Mouse (Mus musculus): ENCODE measurements around the gene Rnf115. TPM values are rescaled to one million over a fixed set of nuclear protein-coding genes. Genes with fewer than 3 reads are reported as not detected.
"Not testable (repeated sequence)": the region's sequence is repeated elsewhere in the genome, so short reads cannot be mapped to it uniquely, and the experiment has no call there.

Gene Rnf115
- polyA plus RNA-seq, 1 experiment from 2014 or later: 43.3 TPM

DNA sequence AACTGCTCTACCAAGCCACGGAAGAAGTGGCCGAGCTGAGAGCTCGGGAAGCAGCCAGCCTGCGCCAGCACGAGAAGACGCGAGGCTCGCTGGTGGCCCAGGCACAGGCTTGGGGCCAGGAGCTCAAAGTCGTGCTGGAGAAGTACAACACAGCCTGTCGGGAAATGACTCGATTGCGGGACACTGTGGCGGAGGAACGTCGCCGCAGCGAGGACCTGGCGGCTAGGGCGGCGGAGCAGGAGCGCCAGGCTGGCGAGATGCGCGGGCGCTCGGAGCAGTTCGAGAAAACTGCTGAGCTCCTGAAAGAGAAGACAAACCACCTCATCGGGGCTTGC, 42.7 kb upstream of the Rnf115 start:
- peaks cover 3% of the 10 kb centered on the region; the same call in 1 of the 2 replicates for H3K27me3 ChIP-seq (replicated peaks; ENCODE audit: insufficient read depth, low read length)
- DNase-seq (ENCODE audit: low spot score) (no peak), ATAC-seq (no peak)
- no peak overlapping the region for H3K9ac ChIP-seq (replicated peaks; ENCODE audit: low read depth)
- H3K9me3 ChIP-seq (ENCODE audit: low read length): no peaks in the 10 kb centered on the region
- TF ChIP-seq EP300 (IDR thresholded peaks at IDR 0.05) (no peak), CTCF (IDR thresholded peaks at IDR 0.05) (no peak)
- H3K4me2 ChIP-seq (replicated peaks; ENCODE audit: low read depth, low read length): peak overlapping the region; percentile 43
- no peaks in the 10 kb centered on the region for H3K4me1 ChIP-seq (ENCODE audit: insufficient read depth, low read depth, low read length)
- H3K36me3 ChIP-seq (ENCODE audit: insufficient read depth, low read length): no peaks in the 10 kb centered on the region
- 10% methylated on average over 28 of the region's 28 CpGs for WGBS
- peak overlapping the region; percentile 5; the same call in 1 of the 2 replicates for H3K4me3 ChIP-seq (ENCODE audit: low read depth, low read length)
- H3K27ac ChIP-seq (ENCODE audit: low read length): no peak overlapping the region

DNA sequence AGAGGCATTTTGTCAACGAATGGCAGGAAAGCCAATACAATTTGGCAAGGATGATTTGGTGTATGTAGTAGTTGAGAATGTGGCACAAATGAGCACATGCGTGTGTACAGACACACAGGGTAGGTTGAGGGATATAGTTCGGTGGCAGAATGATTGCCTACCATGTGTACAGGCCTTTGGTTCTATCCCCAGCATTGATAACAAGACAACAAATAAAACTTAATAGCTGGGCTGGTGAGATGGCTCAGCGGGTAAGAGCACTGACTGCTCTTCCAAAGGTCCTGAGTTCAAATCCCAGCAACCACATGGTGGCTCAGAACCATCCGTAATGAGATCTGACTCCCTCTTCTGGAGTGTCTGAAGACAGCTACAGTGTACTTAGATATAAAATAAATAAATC, 41.4 kb upstream of the Rnf115 start:
- 86% methylated on average over 5 of the region's 5 CpGs for WGBS
- H3K27me3 ChIP-seq (replicated peaks; ENCODE audit: insufficient read depth, low read length); ATAC-seq; H3K9me3 ChIP-seq (ENCODE audit: low read length); H3K4me1 ChIP-seq (ENCODE audit: insufficient read depth, low read depth, low read length); H3K4me2 ChIP-seq (replicated peaks; ENCODE audit: low read depth, low read length); H3K4me3 ChIP-seq (ENCODE audit: low read depth, low read length); H3K9ac ChIP-seq (replicated peaks; ENCODE audit: low read depth); H3K36me3 ChIP-seq (ENCODE audit: insufficient read depth, low read length); H3K27ac ChIP-seq (ENCODE audit: low read length); DNase-seq (ENCODE audit: low spot score): not testable (repeated sequence)

DNA sequence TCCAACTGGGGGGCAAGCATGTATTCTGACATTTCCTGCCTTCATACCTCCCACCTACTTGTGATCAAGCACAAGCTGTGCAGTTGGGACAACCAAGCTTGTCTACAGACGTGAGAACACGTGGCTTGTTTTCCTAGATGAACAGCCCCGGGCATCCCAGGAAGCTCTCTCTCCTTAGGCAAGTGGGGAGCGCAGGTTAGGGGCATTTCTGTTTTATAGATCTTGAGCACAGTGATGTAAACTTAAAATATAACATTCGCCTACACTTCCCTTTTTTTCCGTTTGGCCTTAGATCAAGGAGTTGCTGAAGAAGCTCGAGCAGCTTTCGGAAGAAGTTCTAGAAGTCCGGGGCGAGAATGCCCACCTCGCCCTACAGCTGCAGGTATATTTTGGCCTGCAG, 38.6 kb upstream of the Rnf115 start:
- 74% methylated on average over 11 of the region's 11 CpGs for WGBS
- Histone ChIP-seq H3K27me3 (replicated peaks; ENCODE audit: insufficient read depth, low read length) (0 out of 2 replicates have a peak, but pooled peaks cover 3% of the 10 kb centered on the region), H3K9me3 (ENCODE audit: low read length) (no peaks in the 10 kb centered on the region), H3K4me1 (ENCODE audit: insufficient read depth, low read depth, low read length) (no peaks in the 10 kb centered on the region), H3K4me3 (ENCODE audit: low read depth, low read length) (no peak overlapping the region), H3K36me3 (ENCODE audit: insufficient read depth, low read length) (no peaks in the 10 kb centered on the region), H3K4me2 (replicated peaks; ENCODE audit: low read depth, low read length) (no peak overlapping the region), H3K9ac (replicated peaks; ENCODE audit: low read depth) (no peak overlapping the region), H3K27ac (ENCODE audit: low read length) (no peak overlapping the region)
- no peak for ATAC-seq
- no peak for TF ChIP-seq EP300 (IDR thresholded peaks at IDR 0.05)
- TF ChIP-seq CTCF (IDR thresholded peaks at IDR 0.05): no peak
- DNase-seq (ENCODE audit: low spot score): no peak

DNA sequence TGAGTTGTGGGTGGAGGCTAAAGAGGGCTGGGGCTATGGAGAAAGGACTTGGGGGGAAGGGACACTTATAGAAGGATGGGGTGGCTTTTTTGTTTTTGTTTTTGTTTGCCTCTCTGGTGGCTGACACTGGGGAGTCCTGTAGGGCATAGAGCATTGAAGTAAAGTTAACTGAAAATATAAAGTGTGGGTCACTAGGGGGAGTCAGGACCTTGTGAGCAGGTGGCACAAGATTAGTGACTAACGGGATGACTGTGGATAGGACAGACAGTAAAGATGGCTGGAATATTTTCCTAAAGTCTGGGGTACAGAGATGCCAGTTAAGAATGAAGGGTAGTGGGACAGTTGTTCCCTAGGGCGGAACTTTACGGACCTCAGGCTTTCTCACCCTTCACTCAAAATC, 37.2 kb upstream of the Rnf115 start:
- ATAC-seq: no peak
- Histone ChIP-seq H3K27me3 (replicated peaks; ENCODE audit: insufficient read depth, low read length) (0 out of 2 replicates have a peak, but pooled peaks cover 3% of the 10 kb centered on the region), H3K36me3 (ENCODE audit: insufficient read depth, low read length) (no peaks in the 10 kb centered on the region), H3K4me2 (replicated peaks; ENCODE audit: low read depth, low read length) (no peak overlapping the region), H3K9ac (replicated peaks; ENCODE audit: low read depth) (no peak overlapping the region), H3K27ac (ENCODE audit: low read length) (no peak overlapping the region), H3K4me3 (ENCODE audit: low read depth, low read length) (no peak overlapping the region), H3K9me3 (ENCODE audit: low read length) (no peaks in the 10 kb centered on the region), H3K4me1 (ENCODE audit: insufficient read depth, low read depth, low read length) (no peaks in the 10 kb centered on the region)
- DNase-seq (ENCODE audit: low spot score): no peak
- TF ChIP-seq EP300 (IDR thresholded peaks at IDR 0.05) (no peak), CTCF (IDR thresholded peaks at IDR 0.05) (peak; percentile 53)
- 57% methylated on average over 3 of the region's 3 CpGs for WGBS

DNA sequence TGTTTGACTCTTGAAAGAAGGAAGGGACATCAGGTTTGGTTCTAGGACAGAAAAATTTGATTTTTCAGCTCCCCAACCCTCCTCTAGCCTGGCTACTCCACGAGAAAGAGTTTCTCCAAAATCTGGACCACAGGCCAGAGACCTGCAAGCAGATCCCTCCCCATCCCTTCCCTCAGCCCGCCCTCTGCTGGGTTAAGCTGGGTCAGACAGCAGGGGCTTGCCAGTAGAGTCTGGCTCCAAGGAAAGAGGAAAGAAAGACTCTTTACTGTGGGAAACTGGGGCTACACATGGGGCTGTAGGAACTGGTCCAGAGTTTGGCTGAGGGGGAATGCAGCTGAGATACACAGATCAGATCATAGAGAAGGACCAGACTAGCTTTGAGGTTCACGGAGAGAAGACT, 35.0 kb upstream of the Rnf115 start:
- WGBS: 21% methylated on average over 3 of the region's 3 CpGs
- TF ChIP-seq EP300 (IDR thresholded peaks at IDR 0.05): no peak
- TF ChIP-seq CTCF (IDR thresholded peaks at IDR 0.05): peak; percentile 54
- Histone ChIP-seq H3K27me3 (replicated peaks; ENCODE audit: insufficient read depth, low read length) (no peaks in the 10 kb centered on the region), H3K9me3 (ENCODE audit: low read length) (no peaks in the 10 kb centered on the region), H3K4me1 (ENCODE audit: insufficient read depth, low read depth, low read length) (peaks cover 4% of the 10 kb centered on the region; the same call in 1 of the 2 replicates), H3K4me2 (replicated peaks; ENCODE audit: low read depth, low read length) (no peak overlapping the region), H3K27ac (ENCODE audit: low read length) (no peak overlapping the region), H3K4me3 (ENCODE audit: low read depth, low read length) (no peak overlapping the region), H3K9ac (replicated peaks; ENCODE audit: low read depth) (no peak overlapping the region), H3K36me3 (ENCODE audit: insufficient read depth, low read length) (no peaks in the 10 kb centered on the region)
- ATAC-seq: no peak
- no peak for DNase-seq (ENCODE audit: low spot score)

DNA sequence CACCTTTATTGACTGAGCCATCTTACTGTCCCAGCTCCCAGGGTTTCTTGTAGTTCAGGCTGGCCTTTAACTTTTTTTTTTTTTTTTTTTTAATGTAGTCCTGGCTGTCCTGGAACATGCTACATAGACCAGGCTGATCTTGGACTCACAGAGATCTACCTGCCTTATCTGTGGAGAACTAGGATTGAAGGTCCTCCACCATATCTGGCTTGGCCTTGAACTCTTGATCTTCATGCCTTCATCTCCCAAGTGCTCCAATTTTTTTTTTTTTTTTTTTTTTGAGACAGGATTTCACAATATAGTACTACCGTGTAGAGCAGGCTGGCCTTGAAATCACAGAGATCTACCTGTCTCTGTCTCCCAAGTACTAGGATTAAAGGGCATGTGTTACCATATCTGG, 33.9 kb upstream of the Rnf115 start:
- ATAC-seq: no peak
- Histone ChIP-seq H3K4me2 (replicated peaks; ENCODE audit: low read depth, low read length) (no peak overlapping the region), H3K4me1 (ENCODE audit: insufficient read depth, low read depth, low read length) (peaks cover 4% of the 10 kb centered on the region; the same call in 1 of the 2 replicates), H3K36me3 (ENCODE audit: insufficient read depth, low read length) (no peaks in the 10 kb centered on the region), H3K27ac (ENCODE audit: low read length) (no peak overlapping the region), H3K9ac (replicated peaks; ENCODE audit: low read depth) (no peak overlapping the region), H3K4me3 (ENCODE audit: low read depth, low read length) (no peak overlapping the region), H3K9me3 (ENCODE audit: low read length) (no peaks in the 10 kb centered on the region), H3K27me3 (replicated peaks; ENCODE audit: insufficient read depth, low read length) (no peaks in the 10 kb centered on the region)
- 55% methylated on average over 1 of the region's 1 CpGs for WGBS
- no peak for DNase-seq (ENCODE audit: low spot score)
- TF ChIP-seq CTCF (IDR thresholded peaks at IDR 0.05): no peak
- TF ChIP-seq EP300 (IDR thresholded peaks at IDR 0.05): no peak

DNA sequence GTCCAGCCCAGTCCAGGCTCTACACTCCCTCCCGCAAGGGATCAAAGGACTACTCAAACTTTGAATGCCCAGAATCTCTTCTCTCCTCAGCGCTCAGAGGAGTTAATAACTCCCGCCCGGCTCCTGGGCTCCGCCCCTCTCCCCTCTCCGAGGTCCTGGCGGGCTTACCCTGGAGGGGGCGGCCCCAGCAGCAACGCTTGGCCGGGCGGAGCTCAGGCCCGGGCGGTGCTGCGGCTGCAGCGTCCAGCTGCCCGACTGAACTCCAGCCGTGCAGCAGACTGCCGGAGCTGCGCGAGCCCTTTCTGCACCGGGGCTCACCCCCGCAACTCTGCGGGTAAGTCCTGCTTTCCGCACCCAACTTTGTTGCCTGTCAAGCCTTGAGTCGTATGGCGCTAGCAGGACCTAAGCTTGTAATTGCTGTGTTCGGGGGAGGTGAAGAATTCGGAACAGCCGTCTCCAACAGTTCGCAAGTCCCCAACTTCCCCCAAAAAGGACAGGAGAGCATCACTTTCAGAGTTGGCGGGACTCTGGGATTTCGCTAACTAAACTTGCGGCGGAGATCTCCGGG, 31.2 kb upstream of the Rnf115 start, which contains the start of gene Pias3:
Gene Pias3 (plus strand): TSS at position 187 of the 568 bp plus-strand sequence.
- under 1% methylated on average over 35 of the region's 35 CpGs for WGBS
- Histone ChIP-seq H3K27ac (ENCODE audit: low read length) (peak within 1 kb of the TSS; percentile 85), H3K4me2 (replicated peaks; ENCODE audit: low read depth, low read length) (peak within 1 kb of the TSS; percentile 79), H3K9ac (replicated peaks; ENCODE audit: low read depth) (peak within 1 kb of the TSS; percentile 58), H3K4me3 (ENCODE audit: low read depth, low read length) (peak within 1 kb of the TSS; percentile 92), H3K4me1 (ENCODE audit: insufficient read depth, low read depth, low read length) (peaks cover 4% of the 10 kb centered on the region; the same call in 1 of the 2 replicates), H3K9me3 (ENCODE audit: low read length) (no peaks in the 10 kb centered on the region), H3K27me3 (replicated peaks; ENCODE audit: insufficient read depth, low read length) (no peaks in the 10 kb centered on the region), H3K36me3 (ENCODE audit: insufficient read depth, low read length) (peaks cover 6% of the 10 kb centered on the region; the same call in 1 of the 2 replicates)
- peak; percentile 92 for ATAC-seq
- no peak for TF ChIP-seq EP300 (IDR thresholded peaks at IDR 0.05)
- TF ChIP-seq CTCF (IDR thresholded peaks at IDR 0.05): no peak
- peak; percentile 96 for DNase-seq (ENCODE audit: low spot score)
